Mouse (Mus musculus): ENCODE data around the gene Sbf2.
"Not testable (repeated sequence)": the region's sequence is repeated elsewhere in the genome, so short reads cannot be mapped to it uniquely, and the experiment has no call there.

Gene Sbf2

DNA sequence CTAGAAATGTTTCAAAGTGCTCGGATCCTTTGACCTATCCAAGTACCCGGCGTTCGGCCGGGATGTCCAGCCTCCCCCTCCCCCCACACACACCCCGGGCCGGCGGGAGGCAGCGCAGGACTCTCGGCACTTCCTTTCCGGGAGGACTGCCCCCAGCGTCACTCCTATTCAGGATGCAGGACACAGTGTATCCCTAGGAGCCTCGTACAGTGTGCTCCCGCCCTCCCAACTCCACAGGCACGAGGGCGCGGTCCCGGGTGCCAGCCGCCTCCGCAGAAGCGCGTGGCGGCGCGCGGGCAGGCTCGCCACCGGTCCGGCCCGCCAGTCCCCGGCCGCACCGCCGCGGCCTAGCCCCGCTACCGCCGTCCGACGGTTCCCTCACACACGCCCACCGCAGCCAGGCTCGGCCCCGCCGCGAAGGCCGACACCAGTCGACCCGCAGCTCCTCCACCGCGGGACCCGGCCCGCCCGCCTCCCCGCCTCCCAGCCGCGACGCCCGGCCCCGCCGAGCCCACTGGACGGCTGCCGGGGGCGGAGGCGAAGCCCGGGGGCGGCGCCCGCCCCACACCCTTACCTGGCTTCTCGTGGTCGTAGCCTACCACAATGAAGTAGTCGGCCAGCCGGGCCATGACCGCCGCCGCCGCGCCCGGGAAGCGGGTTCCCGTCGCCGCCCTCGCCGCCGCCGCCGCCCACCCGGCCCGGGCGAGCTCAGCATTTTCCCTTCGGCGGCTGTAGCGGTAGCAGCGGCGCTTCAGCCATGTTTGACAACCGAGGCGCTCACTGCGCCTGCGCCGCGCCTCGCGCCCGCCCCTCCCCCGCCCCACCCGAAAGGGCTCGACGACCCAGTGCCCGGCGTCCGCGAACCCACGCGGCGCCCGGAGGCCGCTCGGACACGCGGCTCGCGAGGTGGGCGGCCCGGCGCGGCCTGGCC, at the start of gene Sbf2:
Sbf2 (minus strand) TSS at position 790 of the 931 bp plus-strand sequence.
- DNase-seq (ENCODE audit: low spot score in 2 of 2), result peak in 1 of 2 experiments; percentile 18

DNA sequence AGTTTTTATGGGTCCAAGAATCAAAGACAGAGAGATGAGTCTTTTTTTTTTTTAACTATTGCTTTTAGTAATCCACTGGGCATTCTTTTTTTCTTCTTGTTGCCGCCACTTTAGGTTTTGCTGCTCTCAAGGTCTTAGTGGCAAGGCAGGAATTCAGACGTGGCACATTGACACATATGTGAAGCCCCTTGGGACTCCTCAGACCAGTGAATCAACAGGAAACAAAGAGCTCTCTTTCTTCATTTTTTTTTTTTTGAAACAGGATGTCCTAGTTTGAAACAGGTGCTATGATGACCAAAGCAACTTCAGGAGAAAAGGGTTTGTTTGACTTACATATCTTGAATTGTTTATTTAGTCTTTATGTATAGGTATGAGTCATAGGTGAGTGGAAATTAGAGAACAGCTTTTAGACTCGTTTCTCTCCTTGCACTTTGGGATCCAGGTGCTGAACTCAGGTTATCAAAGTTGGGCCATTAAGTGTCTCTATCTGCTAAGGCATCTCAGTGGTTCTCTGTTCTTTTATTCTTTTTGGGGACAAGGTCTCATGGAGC, 43.7 kb upstream of the Sbf2 start:
- no peak for DNase-seq (ENCODE audit: low spot score in 2 of 2)

DNA sequence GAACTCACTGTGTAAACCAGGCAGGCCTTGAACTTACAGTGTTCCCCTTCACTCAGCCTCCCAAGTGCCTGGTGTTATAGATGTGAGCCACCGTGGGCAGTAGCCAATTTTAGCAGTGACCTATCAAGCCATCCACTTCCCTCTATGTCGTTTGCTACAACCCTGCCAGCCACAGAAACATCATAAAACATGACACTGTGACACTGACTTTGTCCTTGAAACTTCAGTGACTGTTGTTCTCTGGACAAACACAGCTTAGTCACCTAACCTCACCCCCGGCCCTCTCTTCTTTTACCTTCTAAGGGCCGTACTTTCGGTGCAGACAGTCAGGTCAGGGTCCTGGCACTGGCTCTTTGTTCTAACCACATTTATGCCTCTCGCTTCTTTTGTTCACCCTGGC, 41.2 kb upstream of the Sbf2 start:
- DNase-seq (ENCODE audit: low spot score in 2 of 2), result no peak

DNA sequence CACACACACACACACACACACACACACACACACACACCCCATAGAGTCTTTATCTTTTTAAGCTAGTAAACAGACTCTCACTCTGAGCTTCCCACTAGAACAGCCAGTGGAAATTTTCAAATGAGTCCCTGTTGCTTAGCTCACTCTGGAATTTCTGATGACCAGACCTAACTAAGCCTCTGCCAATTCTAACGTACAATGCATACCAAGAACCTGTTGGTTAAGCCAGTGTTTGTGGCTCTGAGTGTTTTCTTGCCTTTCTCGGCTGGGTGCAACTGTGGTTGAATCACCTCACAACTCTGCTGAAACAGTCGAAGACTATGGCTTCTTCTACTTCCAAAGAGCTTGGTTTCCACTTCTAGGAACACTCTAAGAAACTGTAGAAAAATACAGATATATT, 40.5 kb upstream of the Sbf2 start:
- no peak for DNase-seq (ENCODE audit: low spot score in 2 of 2)

DNA sequence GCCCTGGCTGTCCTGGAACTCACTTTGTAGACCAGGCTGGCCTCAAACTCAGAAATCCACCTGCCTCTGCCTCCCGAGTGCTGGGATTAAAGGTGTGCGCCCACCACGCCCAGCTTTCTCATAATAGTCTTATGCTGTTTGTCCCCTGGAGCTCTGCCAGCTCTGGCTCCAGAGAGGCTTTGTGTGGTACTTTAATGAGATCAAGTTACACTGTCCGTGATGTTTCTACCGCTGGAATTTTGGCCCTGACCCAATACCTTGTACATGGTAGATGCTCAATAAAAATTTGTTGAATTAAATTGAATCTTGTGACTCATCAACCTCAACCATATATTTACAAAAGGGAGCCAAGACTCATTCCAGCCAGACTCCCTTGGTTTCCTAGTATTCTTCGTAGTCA, 36.4 kb upstream of the Sbf2 start:
- DNase-seq (ENCODE audit: low spot score in 2 of 2), result no peak

DNA sequence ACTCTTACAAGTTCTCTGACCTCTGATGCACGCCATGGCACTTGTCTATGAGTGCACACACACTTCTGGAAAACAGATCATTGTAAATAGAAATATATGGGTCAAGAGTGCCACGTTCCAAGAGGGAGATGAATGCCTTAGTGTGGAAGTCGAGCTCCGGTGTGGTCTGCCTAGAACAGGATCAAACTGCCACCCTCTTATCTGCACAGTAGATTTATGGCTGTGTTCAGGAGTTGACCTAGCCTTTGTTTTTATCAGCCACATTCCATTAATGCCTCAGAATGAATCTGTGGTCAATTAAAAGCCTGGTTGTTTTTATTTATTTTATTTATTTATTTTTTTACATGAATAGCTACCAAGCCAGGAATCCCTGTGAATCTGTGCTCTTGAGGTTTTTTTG, 35.8 kb upstream of the Sbf2 start:
- DNase-seq (ENCODE audit: low spot score in 2 of 2), result no peak

DNA sequence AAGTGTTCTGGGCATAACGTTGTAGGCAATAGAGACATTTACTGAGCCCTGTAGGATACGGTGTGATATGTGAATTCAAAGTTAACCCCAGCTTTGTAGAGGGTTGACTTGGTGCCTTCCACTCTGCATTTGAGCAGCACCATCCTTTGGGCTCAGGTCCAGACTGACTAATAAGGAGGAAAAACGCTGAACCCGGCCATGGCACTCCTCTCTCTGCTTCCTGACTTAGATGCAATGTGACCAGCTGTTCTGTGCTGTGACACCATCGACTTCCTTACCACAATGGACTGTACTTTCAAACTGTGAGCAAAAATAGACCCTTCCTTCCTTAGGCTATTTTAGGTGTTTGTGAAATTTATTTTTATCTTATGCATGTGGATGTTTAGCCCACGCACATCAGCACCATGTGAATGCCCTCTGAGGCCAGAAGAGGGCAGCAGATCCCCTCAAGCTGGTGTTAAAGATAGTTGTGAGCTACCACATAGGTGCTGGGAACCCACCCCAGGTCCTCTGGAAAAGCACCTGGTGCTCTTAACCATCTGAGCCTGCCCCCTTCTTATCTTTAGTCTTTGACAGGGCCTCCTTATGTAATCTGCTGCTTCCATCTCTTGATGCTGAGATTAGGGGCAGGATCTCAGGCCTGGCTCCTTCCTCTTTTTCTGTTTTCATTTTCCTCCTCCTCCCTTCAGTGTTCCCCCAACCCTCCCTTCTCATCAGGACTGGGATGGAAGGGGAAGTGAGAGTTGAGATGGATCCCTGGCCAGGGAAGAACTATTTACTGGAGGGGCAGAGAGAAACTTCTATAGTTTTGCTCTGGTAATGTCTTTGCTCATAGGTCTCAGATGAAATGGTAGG, 34.6 kb upstream of the Sbf2 start:
- no peak for DNase-seq (ENCODE audit: low spot score in 2 of 2)

DNA sequence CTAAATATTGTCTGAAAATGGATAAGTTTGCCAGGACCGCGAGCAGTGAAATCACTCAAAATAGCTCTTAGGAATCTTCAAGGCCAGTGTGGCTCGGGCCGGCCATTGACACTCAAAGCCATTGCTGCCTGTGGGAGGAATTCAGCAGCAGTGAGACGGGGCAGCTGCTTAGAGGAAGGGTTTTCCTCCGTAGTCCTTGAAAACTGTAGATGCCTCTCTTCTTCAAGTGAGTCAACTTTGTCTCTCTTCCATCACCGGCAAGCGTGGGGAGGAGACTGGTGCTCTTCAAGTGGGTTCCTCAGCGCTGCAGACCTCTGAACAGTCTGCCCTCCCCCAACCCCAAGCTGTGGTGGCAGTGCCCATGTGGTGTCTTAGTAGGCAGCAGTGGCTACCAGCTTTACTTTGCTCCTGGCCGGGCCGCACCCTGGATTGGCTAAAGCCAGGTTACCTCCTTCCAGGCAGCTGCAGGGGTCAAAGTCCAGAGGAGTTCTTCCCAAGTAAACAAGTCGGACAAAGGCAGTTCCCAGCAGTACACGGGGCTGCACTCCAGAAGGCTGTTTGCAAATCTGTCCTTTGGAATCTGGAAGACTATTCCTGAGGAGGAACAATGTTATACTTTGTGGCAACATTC, 33.8 kb upstream of the Sbf2 start:
- no peak for DNase-seq (ENCODE audit: low spot score in 2 of 2)

DNA sequence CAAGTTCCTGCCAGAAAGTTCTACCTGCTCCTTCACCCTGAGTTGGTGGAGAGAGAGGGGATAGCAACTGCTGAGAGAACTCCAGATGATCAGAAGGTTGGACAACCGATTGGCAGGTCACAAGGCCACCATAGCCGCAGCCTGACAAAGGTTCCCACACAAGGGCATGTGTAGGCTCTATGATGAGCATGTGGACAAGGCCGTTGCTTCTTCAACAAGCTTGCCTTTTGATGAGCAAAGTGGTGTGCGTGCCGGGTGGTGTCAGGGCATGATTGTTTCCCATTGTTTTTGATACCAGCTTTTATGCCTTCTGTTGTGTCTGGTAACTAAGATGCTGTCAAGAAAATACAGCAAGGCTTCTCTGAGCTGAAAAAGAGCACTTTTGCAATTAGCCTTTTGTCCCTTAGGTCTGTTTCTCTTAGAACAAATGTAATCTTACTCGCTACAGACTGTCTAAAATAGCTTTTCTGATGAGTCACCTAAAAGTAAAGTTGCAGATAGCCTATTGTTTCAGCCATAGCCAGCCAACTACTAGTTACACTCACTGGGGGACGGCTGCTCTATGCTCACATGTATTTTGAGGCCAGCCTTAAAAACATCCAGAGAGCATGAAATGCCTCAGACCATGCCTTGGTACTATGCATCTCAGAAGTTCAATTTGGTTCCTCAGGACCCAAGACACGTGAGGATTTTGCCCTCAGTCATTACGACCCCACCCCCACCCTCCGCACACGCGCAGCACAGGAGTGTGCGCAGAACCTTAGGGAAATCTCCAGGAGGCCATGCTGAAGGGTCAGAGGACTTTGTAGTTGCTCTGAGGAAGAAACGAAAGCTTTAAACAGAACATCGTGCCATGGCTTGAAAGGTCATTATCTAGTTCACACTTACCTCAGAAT, 33.1 kb upstream of the Sbf2 start:
- no peak for DNase-seq (ENCODE audit: low spot score in 2 of 2)

DNA sequence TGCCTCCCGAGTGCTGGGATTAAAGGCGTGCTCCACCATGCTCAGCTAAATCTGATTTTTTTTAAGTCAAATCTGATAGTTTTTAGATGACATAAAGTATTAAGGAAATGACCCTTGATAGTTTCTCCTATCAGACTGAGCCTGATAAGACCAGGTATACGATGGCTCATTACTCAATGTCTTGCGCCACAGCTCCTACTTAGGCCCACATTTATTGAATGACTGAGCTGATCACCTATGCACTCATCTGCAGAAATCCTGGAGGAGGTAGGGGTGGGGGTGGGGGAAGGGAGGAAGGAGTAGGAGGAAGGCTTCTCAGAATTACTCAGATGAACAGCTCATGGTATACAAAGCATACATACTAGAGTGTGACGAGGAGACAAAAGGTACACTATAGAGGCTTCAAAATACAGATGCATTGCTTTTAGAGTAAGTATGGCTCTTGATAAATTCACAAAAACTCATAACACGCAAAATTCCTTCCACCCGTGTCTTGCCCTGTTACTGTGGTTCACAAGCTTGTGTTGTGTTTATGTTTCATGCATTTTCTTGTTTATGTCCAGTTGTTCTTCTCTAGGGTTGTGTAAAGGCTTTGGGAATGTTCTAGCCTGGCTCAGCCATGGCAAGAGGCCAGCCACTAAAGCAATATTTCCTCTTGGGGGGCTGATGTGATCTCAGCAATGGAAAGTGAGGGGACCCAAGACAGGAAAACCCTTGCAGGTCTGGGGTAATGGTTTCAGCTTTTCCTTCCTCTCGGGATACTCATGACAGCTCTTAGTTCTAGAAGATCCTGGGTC, 32.1 kb upstream of the Sbf2 start:
- no peak for DNase-seq (ENCODE audit: low spot score in 2 of 2)

DNA sequence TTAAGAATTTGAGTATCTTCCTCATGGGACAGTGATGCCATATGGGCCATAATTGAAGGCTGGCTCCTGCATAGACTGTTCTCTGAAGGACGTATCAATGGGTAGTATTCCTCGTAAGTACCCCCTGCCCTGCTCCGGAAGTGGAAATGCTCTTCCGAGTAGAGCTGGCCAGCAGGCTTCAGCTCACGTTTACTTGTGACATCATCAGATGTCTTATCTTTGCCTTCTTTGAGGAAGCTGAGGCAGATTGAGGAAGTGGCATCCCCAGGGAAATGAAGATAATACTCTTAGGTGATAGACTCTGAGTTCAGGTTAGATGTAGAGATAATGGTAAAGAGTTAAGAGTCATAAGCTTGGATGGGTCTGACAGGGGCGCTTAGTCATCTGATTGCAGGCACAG, 31.1 kb upstream of the Sbf2 start:
- DNase-seq (ENCODE audit: low spot score in 2 of 2), result no peak

DNA sequence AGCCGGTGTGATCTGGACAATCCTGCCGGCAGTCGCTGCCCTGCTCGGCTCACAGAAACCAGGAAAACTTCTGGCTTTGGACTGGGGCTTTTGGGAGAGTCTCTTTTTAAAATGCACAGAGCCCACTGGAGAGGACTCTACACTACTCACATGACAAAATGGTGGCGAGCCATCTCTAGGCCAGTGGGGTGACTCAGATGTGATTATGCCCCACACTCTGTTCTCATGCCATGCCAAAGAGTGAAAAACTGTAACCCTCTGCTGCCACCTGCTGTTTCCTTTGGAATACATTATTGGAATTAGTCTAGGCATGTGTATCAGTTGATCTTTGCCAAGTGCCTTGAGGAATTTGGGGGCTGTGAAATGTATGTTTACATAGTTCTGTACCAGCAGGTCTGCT, 30.6 kb upstream of the Sbf2 start:
- peak in 1 of 2 experiments; percentile 4 for DNase-seq (ENCODE audit: low spot score in 2 of 2)

DNA sequence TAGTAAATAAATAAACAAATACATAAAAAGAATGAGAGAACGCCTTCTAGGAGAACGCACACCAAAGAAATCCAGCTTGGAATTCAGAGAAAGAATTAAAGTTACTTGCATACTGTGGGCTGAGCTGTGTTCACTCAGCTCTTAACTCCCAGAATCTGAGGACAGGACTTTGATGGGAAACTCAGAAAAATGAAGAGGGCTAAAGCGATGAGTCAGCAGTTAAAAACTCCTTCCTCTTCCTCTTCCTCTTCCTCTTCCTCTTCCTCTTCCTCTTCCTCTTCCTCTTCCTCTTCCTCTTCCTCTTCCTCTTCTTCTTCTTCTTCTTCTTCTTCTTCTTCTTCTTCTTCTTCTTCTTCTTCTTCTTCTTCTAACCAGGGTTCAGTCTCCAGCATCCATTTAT, 25.2 kb upstream of the Sbf2 start:
- not testable (repeated sequence) for DNase-seq (ENCODE audit: low spot score in 2 of 2)

DNA sequence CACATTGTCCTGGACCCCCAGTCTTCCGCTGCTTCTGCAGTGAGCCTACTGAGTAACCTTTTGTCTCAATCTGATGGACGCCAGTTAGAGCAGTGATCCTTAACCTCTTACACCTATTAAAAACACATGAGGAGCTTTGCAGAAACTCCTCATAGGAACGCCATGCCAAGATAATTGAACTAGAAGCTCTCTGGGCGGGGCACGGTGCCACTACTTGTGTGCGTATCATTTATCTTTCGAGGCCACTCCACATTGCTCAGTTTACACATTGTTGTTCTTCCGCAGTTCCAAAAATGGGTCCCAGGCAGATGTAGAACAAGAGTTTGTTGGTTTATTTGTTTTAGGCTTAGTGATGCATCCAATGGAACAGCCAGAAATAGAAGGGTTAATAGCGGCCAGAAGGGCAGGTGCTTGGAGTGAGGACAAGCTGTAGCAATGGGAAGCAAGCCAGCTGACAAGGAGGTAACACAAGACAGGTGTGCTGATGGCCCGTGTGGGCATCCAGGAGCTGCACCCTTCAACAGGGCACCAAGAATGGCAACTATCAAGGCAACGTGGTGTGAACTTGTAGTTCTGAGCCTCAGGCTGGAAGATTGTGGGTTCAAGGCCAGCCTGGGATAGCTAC, 24.7 kb upstream of the Sbf2 start:
- DNase-seq (ENCODE audit: low spot score in 2 of 2), result no peak

DNA sequence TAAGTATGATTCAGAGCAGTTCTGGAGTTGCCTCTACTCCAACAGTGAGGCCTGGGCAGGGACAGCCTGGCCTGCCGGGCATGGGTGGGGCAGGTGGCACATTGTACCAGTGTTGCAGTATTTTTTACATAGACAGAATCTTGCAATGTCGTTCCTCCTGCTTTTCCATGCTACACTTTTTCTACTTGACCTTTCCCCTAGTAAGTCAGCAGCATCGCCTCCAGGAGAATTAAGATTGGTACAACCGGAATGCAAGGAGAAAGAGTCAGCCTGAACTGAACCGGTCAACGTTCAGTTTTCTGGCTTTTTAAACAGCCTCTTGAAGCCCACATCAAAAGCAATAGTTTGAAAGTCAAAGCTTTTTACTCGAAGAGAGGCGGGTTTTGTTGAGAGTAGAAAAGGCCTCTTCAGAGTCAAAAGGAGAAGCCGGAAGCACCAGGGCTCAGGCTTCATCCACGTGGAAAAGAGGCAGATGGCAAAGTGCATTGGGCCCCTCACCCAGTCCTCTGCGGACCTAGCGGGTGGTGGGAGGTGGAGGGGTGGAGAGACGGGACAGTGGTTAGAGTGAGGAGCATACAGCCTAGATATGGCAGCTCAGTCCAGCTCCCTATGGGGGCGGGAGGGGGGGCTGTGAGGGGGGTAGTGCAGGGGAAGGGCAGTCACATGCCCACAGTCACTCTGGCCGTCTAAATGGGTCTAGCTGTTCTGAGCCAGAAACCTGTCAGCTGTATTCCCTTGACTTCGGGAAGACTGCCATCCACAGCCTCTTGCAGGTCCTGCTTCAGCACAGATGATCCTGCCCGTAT, 23.8 kb upstream of the Sbf2 start:
- no peak for DNase-seq (ENCODE audit: low spot score in 2 of 2)

DNA sequence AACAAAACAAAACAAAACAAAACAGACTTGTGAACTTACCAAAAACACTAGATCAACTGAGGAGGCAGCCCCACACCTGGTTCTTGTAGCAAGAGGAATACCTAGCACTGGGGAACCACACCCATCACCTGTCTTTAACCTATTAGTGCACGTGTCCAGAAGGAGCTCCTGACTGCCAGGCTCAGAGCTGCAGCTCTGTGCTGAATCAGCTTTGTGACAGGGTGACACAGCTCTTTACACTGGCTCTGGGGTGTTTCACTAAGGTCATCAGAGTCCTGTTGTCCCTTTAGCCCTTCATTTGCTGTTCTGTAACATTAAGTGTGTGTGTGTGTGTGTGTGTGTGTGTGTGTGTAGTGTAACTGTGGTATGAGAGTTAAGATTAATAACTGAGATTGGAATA, 21.8 kb upstream of the Sbf2 start:
- DNase-seq (ENCODE audit: low spot score in 2 of 2), result no peak

DNA sequence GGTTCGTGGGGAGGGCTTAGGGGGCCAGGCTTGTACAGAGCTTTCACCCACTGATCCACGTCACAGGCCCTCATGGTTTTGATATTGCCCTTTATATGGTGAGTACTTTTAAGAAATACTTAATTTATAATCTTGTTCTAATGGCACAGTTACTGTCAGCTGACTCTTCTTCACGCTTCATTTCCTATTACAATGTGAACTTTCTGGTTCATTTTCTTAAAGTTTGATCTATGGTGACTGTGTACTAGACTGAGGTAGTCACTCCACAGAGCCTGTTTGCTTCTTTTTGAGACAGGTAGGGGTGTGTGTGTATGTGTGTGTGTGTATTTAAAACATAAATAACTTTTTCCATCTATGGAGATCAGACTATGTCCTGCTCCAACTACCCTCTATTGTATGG, 21.2 kb upstream of the Sbf2 start:
- DNase-seq (ENCODE audit: low spot score in 2 of 2), result no peak

DNA sequence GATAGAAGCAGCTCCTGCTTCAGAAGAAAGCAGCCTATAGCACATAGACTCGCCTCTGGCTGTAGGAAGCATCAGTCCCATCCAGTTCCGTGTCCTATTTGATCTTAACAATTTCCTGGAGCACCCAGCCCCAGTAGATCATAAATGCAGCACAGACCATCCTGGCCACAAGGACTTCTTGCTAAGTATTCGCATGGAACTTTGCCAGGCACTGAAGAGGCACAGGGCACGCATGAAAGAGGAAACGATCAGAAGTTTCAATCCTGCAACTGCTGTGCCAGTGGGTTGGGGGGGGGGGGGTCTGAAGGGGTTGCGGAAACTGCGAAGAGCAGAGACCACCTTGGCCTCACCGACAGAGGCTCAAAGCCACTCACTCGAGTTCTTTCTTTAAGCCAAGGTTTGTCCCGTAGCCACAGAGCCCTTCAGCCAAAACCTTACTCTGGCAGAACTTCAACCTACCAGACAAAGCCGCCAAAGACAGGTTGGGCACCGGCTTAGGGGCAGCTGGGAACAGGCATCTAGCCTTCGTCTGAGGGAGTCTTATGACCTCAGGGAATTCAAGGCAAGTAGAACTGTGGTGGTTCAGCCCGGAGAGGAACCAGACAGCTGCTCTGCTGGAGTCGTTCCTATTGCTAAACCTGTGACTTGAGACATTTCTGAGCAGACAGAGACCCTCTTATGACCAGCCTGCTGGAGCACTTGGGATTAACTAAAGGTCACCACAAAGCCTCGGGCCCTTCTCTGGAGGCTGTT, 16.6 kb upstream of the Sbf2 start:
- no peak for DNase-seq (ENCODE audit: low spot score in 2 of 2)
